Mouse (Mus musculus): ENCODE results near the gene H2afy2.
A peak's percentile ranks its signal among the peaks of the same experiment; 100 is the strongest.

H2afy2 gene

DNA sequence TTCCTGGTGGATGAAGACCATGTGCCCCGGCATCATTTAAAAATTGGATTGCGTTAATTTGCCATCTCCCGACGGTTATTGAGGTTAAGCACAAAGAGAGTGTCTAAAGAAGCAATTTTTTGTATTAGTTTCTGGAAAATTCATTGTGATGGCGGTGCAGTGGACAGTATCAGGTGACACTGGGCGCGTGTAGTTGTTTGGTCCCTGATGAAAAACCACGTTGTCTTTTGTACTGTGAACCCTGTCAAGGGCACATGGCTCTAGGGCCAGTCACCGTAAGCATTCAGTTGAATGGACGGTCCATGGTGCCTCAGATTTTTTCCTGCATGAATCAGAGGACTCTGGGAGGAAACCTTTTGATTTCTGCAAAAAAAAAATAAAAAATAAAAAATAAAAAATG lies 467 bp upstream of the H2afy2 start:
- DNase-seq (ENCODE audit: low spot score in 2 of 2), result no peak

DNA sequence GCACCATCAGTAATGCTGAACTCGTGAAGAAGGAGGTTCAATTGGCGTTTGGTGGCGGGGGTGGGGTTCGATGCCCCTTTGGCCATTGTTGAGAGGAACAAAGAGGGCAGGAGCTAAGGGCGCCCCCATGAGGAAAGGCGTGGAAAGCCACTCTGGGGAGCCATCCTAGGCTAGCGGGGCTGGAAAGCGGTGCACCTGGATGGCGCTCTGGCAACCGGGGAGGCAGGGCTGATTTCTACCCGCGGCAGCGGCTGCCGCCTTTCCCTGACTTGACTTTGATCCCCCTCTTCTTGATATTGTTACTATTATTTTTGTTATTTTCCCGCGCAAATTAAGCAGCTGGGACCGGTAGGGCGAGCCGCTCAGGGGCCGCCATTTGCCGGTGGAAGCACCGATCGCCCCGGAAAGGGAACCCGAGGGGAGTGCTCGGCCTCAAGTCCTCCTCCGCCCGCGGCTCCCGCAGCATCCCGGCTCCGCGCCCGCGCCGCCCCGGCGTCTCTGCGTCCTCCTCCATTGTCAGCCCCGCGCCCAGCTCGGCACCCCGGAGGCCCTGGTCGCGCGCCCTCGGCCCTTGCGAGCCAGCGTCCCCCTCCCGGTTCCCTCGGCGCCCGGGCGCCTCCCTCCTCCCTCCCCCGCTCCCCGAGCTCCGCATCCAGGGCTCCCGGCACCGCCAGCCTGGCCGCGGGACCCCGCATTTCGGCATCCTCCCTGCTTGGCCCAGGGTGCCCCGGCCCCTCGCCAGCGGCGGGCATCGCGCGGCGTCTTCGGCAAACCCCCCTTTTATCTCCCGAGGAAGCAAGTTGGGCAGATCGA lies 942 bp downstream of the H2afy2 start:
- DNase-seq (ENCODE audit: low spot score in 2 of 2), result peak; percentile 78

GRCm38 (mm10) chr10:61781461-61782128 lies 2.4 kb downstream of the H2afy2 start:
- no peak for DNase-seq (ENCODE audit: low spot score in 2 of 2)

GRCm38 (mm10) chr10:61766806-61767205 lies 17.1 kb downstream of the H2afy2 start:
- no peak for DNase-seq (ENCODE audit: low spot score in 2 of 2)

DNA sequence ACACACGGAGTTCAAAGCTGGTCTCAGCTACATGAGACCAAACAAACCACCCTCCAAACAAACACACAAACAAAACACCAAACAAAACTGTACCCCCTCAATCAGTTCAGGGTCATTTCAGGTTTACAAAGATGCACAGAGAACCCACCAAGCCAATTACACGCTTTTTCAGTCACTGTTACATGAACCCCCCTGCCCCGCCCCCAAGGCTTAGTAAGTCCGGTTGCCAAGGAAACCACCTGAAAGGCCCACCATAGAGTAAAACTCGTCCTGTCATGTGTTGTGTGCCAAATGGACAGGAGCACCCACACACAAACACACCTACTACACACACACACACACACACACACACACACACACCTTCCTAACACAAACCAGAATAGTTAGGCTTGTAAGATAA lies 18.4 kb downstream of the H2afy2 start:
- no peak for DNase-seq (ENCODE audit: low spot score in 2 of 2)

DNA sequence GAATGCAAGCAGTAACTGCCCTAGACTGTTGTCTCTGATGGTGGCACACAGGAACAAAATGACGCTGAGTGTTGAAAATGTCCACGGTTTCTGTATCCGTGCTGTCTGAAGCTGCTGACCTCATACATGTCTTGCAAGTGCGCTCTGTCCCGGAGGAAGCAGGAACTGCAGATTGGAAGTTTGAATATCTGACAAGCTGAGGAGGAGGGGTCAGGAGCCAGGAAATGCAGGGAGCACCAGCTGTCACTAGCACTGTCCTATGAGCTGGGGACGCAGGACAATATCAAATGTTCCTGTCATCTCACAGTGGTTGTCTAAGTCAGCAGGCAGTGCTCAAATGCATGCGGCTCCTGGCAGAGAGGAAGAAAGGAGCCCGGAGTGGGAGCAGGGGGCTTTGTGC lies 19.3 kb downstream of the H2afy2 start:
- no peak for DNase-seq (ENCODE audit: low spot score in 2 of 2)

DNA sequence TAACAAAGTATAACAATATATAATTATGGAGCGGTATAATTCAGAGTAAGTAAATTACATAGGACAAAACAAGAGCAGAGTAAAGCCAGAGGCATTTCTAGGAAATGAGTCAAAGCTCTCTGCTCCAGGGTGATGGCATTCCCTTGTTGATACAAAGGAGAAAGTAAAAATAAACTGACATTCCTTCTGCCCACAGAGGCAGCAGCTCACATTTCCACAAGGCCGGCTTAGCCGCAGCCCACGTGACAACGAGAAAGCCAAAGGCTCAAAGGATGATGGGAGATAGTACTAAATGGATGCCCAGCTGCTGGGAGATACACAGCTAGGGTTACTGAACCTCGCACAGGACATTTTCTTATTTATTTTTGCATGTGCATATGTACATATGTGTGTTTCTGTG lies 24.1 kb downstream of the H2afy2 start:
- DNase-seq (ENCODE audit: low spot score in 2 of 2), result no peak

GRCm38 (mm10) chr10:61758904-61759303 lies 25.0 kb downstream of the H2afy2 start:
- no peak for DNase-seq (ENCODE audit: low spot score in 2 of 2)

DNA sequence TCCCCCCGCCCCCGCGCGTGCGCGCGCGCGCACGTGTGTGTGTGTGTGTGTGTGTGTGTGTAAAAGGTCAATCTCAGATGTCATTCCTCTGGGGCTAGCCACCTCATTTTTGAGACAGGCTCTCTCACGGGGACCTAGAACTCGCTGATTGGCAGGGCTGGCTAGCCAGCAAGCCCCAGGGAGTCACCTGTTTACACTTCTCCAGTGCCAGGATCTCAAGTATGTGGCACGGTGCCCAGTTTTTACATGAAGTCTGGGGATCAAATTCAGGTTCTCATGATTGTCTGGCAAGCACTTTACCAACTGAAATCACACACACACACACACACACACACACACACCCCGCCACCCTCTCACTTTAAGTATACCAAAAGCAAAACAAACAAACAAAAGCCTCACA lies 26.9 kb downstream of the H2afy2 start:
- DNase-seq (ENCODE audit: low spot score in 2 of 2), result no peak

GRCm38 (mm10) chr10:61753071-61753470 lies 30.9 kb downstream of the H2afy2 start:
- DNase-seq (ENCODE audit: low spot score in 2 of 2), result no peak

DNA sequence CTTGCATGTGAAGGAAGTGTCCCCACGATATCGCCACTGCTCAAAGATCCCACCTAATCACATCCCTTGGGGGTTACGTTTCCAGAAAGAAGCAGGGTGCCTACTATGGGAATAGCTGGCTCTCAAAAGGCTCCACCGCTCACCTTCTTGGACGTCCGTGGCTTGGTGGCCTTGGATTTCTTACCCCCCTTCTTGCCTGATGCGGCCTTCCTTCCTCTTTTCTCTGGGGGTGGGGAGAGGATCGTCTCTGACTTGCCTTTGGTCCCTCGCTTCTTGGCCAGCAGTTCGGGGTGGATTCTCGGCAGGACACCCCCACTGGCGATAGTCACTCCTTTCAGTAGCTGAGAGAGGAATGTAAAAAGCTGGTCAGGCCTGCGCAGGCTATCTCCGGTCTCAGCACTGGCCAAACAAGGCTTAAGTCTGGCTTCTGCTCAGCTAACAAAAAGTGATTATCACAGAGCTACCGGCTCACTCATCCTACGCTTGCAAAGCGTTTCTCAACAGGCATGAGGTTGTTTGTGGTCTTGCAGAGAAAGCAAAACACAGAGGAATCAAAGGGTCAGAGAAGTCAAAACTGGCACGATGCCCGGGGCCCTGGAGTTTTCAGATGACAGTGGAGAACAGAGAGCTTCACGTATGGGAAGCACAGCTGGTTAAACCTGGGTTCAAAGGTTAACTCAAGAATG lies 32.3 kb downstream of the H2afy2 start:
- peak; percentile 49 to 52 for DNase-seq (ENCODE audit: low spot score in 2 of 2)

GRCm38 (mm10) chr10:61750014-61750413 lies 33.9 kb downstream of the H2afy2 start:
- DNase-seq (ENCODE audit: low spot score in 2 of 2), result no peak

DNA sequence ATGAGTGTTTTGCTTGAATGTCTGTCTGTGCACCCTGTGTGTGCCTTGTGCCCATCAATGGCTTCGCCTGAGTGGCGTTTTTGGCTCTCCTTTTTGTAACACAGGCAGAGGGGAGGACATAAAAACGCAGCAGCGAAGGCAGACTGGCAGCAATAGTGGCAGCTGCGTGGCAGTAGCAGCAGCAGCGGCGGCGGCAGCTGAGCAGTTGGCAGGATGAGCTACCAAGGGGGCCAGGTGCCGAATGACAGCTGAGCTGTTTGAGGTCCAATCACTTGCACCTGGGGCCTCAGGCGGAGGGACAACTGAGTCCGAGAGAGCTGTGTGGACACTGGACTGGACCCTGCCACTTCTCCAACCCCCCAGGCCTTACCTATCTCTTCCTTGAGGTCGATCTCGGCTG lies 36.6 kb downstream of the H2afy2 start:
- DNase-seq (ENCODE audit: low spot score in 2 of 2), result no peak

GRCm38 (mm10) chr10:61745133-61745532 lies 38.8 kb downstream of the H2afy2 start:
- peak in 1 of 2 experiments; percentile 54 for DNase-seq (ENCODE audit: low spot score in 2 of 2)

GRCm38 (mm10) chr10:61742336-61742735 lies 41.6 kb downstream of the H2afy2 start:
- DNase-seq (ENCODE audit: low spot score in 2 of 2), result no peak

- DNase-seq (ENCODE audit: low spot score in 2 of 2), result no peak
Observed at GRCm38 (mm10) chr10:61741873-61742272, 42.1 kb downstream of the H2afy2 start.

DNA sequence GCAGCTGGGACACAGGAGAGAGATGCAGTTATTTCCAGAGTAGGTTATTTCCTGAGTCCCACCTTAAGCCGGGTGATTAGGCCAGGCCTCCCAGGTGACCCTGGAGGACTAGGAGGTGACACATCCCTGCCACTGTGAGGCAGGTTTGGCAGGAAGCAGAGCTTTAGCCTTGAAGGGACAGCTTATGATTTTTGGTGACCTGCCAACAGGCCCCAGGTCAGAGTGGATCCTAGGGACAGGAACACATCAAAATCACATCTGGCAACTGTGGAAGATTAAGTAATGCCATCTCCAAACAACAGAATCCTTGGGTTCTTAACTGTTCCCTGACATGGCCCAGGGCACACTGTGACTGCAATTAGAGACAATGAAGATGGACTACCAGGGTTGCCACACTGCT lies 42.6 kb downstream of the H2afy2 start:
- no peak for DNase-seq (ENCODE audit: low spot score in 2 of 2)

DNA sequence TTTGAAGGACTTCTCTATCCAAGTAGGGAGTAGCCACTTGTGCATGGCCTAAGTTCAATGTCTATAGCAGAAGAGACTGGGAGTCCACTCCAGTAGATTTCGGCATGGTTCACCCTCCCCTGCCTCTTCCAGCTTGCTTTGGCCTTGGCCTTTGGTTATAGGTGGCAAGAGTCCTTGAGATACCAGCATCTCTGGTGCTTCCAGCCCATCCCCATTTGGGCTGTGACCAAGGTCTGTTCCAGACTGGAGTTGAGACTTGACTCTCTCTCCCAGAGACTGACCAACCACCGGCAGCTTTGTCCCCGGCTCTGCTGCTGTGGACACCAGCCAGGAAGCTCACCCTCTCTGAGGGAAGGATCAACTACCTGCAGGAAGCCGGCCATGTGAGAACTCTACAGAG lies 45.8 kb downstream of the H2afy2 start:
- DNase-seq (ENCODE audit: low spot score in 2 of 2), result no peak

- no peak for DNase-seq (ENCODE audit: low spot score in 2 of 2)
Observed at GRCm38 (mm10) chr10:61737537-61737936, 46.4 kb downstream of the H2afy2 start.

DNA sequence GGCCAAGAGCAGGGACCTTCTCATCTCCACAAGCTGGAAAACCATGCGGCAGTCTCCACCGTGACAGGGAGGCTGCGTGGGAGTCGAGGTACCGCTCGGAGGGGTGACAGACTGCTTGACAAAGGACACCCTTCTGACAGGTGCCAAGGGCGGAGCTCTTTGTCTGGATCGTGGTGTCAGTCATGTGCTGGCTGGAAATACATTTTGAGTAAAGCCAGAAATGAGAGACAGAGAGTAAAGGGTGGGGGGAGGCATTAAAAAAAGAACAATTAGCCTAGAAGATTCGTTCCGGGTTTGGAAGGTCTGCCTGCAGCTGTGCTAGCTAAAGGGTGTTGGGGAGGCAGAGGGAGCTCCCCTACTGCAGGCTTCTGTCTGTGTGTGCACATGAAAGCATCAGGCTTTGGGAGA lies 47.3 kb downstream of the H2afy2 start:
- DNase-seq (ENCODE audit: low spot score in 2 of 2), result peak; percentile 61 to 65

DNA sequence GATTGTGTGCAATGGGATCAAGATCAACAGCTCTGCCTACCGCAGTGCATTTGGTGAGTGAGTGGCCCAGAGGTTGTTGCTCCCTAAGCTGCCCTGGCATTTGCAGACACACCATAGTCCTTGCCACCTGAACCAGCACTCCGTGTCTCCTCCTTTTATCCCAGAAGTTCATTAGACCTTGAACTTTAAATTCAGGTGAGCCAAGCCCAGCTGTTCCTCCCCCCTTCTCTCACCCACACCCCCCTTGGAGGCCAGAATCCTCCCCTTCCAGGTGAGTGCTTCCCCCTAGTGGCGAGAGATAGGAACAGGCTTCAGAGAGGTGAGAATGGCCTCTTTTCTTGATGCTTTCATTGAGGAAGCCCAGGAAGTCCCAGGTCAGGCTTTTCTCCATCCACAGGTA lies 49.6 kb downstream of the H2afy2 start:
- no peak for DNase-seq (ENCODE audit: low spot score in 2 of 2)

DNA sequence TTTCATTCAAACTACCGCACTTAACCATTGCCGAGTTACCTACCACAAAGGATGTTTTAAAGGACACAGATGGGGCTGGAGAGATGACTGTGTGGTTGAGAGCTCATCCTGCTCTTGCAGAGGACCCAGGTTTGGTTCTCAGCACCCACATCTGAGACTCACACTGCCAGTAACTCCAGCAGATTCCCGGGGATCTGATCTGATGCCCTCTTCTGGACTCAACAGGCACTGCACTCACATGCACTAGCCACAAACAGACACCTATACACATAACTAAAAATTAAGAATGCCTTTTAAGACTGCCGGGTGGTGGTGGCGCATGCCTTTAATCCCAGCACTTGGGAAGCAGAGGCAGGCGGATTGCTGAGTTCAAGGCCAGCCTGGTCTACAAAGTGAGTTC lies 53.8 kb downstream of the H2afy2 start:
- no peak for DNase-seq (ENCODE audit: low spot score in 2 of 2)

DNA sequence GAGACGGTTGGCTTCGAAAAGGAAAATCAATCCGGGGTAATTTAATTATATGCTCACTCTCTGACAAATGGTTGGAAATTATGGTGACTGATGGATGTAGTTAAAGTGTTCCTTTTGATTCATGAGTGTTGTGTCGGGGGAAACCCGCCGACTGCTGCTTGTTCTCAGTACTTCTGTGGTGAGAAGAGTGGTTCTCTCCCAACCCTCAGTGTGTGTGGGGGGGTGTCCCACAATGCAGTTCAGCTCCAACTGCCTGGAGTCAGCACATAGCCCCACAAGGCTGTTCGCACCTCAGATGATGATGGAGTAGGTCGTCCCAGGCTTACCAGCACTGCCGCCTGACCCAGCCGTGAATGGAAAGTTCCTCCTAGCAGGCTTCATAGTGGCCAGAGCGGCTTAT lies 54.8 kb downstream of the H2afy2 start:
- DNase-seq (ENCODE audit: low spot score in 2 of 2), result no peak

All from right cerebral cortex, postnatal 10 days (tissue).